Mouse (Mus musculus): ENCODE results near the gene 1700019A02Rik. TPM values are rescaled to one million over a fixed set of nuclear protein-coding genes. Genes with fewer than 3 reads are reported as not detected.

The 1700019A02Rik gene
- polyA plus RNA-seq, 1 experiment, result not detected

DNA sequence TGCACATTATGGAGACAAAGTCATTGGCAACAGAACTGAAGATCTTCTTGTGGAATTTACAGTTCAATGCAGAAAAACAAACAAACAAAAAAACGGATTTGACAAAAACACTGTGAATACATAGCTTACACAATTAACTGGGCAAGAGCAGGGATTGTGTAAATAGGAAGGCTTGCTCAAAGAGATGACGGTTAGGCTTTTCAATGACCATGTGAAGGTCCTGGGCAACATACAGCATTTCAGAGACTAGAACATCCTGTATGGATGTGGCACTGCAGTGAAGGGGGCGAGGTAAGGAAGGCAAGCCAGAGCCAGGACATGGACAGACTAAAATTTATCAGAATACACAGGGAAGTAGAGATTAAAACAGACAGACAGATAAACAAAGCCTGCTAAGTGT is 2.2 kb upstream of the 1700019A02Rik start:
- H3K4me3 ChIP-seq (replicated peaks; ENCODE audit: control insufficient read depth, low read depth, low read length), result no peak overlapping the region
- WGBS, result 49% methylated on average over 3 of the region's 3 CpGs
- no peak overlapping the region for H3K27ac ChIP-seq (ENCODE audit: control insufficient read depth, insufficient read depth, low read depth, low read length, poor library complexity)

DNA sequence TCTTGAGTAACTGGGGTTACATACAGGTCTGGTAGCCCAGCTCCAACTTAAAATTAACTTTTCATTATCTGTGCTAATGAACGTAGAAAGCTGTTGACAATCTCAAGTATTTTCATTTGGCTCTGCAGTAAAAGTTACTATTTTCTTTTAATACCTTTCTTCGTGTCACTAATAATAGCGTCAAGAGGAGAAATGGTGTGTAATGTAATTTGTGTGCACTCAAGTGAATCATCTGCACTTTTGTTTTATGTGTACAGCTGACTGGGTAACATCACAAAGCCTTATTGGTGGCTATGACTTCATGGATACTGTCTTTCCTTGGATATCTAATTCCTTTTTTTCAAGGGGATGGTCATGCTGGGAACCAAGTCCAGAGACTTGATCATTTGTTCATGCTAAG is 1.1 kb downstream of the 1700019A02Rik start:
- TF ChIP-seq CTCF (IDR thresholded peaks at IDR 0.05; ENCODE audit: control insufficient read depth, insufficient read depth, low read length), result no peak
- TF ChIP-seq POLR2A (IDR thresholded peaks at IDR 0.05; ENCODE audit: borderline replicate concordance, control insufficient read depth, low read depth, low read length), result no peak
- 84% methylated on average over 3 of the region's 3 CpGs for WGBS

More for the DNA sequence above, 2.2 kb upstream of the 1700019A02Rik start:
- H3K4me1 ChIP-seq (ENCODE audit: control insufficient read depth, insufficient read depth, low read length), result no peaks in the 10 kb centered on the region; the same call in 1 of the 2 replicates
- TF ChIP-seq CTCF (IDR thresholded peaks at IDR 0.05; ENCODE audit: control insufficient read depth, insufficient read depth, low read length) (no peak), POLR2A (IDR thresholded peaks at IDR 0.05; ENCODE audit: borderline replicate concordance, control insufficient read depth, low read depth, low read length) (no peak)

DNA sequence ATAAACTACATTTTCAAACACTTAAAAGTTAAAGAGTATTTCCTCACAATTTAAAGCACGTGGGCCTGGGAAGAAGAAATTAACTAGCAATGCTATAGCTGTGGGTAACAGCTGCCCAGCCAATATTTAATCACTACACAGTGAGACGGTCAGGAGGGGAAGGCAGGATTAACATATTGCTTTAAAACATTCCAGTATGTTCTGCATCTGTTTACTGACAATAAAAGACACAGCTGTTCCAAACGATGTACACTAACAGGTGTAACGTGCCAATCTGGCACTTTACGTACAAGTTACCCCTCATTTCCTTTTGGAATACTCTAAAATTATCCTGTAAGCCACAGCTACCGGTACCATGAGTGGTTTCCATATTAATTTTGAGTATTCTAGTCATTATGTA is 29.7 kb downstream of the 1700019A02Rik start:
- H3K4me1 ChIP-seq (ENCODE audit: control insufficient read depth, insufficient read depth, low read length), result no peaks in the 10 kb centered on the region
- H3K4me3 ChIP-seq (replicated peaks; ENCODE audit: control insufficient read depth, low read depth, low read length), result no peak overlapping the region
- 78% methylated on average over 6 of the region's 6 CpGs for WGBS
- H3K27ac ChIP-seq (ENCODE audit: control insufficient read depth, insufficient read depth, low read depth, low read length, poor library complexity), result no peak overlapping the region
- no peak for TF ChIP-seq CTCF (IDR thresholded peaks at IDR 0.05; ENCODE audit: control insufficient read depth, insufficient read depth, low read length)
- no peak for TF ChIP-seq POLR2A (IDR thresholded peaks at IDR 0.05; ENCODE audit: borderline replicate concordance, control insufficient read depth, low read depth, low read length)

More for the DNA sequence above, 1.1 kb downstream of the 1700019A02Rik start:
- Histone ChIP-seq H3K4me3 (replicated peaks; ENCODE audit: control insufficient read depth, low read depth, low read length) (no peak overlapping the region), H3K4me1 (ENCODE audit: control insufficient read depth, insufficient read depth, low read length) (no peaks in the 10 kb centered on the region; the same call in 1 of the 2 replicates), H3K27ac (ENCODE audit: control insufficient read depth, insufficient read depth, low read depth, low read length, poor library complexity) (no peak overlapping the region)

DNA sequence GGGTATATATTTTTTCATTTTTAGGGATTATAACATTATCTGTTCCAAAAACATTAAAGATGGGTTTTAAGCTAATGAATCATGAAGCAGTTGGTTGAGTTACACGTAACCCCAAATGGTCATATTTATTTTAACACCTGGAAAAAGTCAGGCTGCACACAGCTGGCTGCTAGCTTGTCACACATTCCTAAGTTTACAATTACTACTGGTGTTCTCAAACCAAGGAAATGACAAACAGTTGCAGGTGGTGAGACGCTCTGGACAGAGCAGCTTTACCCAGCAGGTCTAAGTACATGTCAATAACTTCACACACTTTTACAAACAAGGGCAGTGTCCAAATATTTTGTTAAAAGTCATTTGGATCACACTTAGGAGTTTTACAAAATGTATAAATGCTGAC is 64.4 kb downstream of the 1700019A02Rik start:
- no peak for TF ChIP-seq CTCF (IDR thresholded peaks at IDR 0.05; ENCODE audit: control insufficient read depth, insufficient read depth, low read length)
- TF ChIP-seq POLR2A (IDR thresholded peaks at IDR 0.05; ENCODE audit: borderline replicate concordance, control insufficient read depth, low read depth, low read length), result no peak
- 70% methylated on average over 2 of the region's 2 CpGs for WGBS
- Histone ChIP-seq H3K4me1 (ENCODE audit: control insufficient read depth, insufficient read depth, low read length) (no peaks in the 10 kb centered on the region), H3K27ac (ENCODE audit: control insufficient read depth, insufficient read depth, low read depth, low read length, poor library complexity) (no peak overlapping the region), H3K4me3 (replicated peaks; ENCODE audit: control insufficient read depth, low read depth, low read length) (no peak overlapping the region)

DNA sequence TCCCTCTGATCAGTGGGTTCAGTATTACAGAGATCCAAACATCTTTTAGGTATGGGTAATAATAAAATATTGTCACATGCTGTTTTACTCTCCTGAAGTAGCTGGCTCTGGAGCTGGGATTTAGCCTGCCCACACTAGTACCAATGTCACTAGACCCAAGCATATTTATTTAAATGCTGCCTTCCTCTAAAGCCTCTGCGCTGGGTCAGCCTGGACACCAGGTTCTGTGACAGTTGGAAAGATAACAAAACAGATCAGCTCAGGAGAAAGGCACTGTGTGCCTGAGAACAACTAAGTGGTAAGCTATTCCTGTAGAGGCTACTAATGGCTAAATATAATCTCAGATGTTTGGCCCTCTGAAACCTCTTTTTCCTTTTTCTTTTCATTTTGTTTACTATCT is 76.9 kb downstream of the 1700019A02Rik start:
- no peak for TF ChIP-seq CTCF (IDR thresholded peaks at IDR 0.05; ENCODE audit: control insufficient read depth, insufficient read depth, low read length)
- TF ChIP-seq POLR2A (IDR thresholded peaks at IDR 0.05; ENCODE audit: borderline replicate concordance, control insufficient read depth, low read depth, low read length), result no peak
- WGBS, result 76% methylated on average over 1 of the region's 1 CpGs
- Histone ChIP-seq H3K4me1 (ENCODE audit: control insufficient read depth, insufficient read depth, low read length) (no peaks in the 10 kb centered on the region), H3K4me3 (replicated peaks; ENCODE audit: control insufficient read depth, low read depth, low read length) (no peak overlapping the region), H3K27ac (ENCODE audit: control insufficient read depth, insufficient read depth, low read depth, low read length, poor library complexity) (no peak overlapping the region)

Other genes with a start within 250 kb of the 1700019A02Rik start
- gene 1700019D03Rik, start 167.5 kb downstream of the 1700019A02Rik start, polyA plus RNA-seq (2011; ENCODE audit: insufficient read depth, insufficient read length, low replicate concordance, missing spikeins), result 0.27 and 3.4 TPM in 2 replicates
- not detected in 2 replicates for gene Mstn, start 126.0 kb downstream of the 1700019A02Rik start, polyA plus RNA-seq (2011; ENCODE audit: insufficient read depth, insufficient read length, low replicate concordance, missing spikeins)
- 3.2 and 6.5 TPM in 2 replicates for gene Pms1, start 109.4 kb upstream of the 1700019A02Rik start, polyA plus RNA-seq (2011; ENCODE audit: insufficient read depth, insufficient read length, low replicate concordance, missing spikeins)
- 7.6 and 7.8 TPM in 2 replicates for gene Ormdl1, start 109.5 kb upstream of the 1700019A02Rik start, polyA plus RNA-seq (2011; ENCODE audit: insufficient read depth, insufficient read length, low replicate concordance, missing spikeins)
- 2.3 TPM in 1 of 2 replicates, not detected in the other for gene Gm28778, start 109.5 kb upstream of the 1700019A02Rik start, polyA plus RNA-seq (2011; ENCODE audit: insufficient read depth, insufficient read length, low replicate concordance, missing spikeins)
- 9.9 and 10.3 TPM in 2 replicates for gene Osgepl1, start 126.0 kb upstream of the 1700019A02Rik start, polyA plus RNA-seq (2011; ENCODE audit: insufficient read depth, insufficient read length, low replicate concordance, missing spikeins)
- gene Asdurf, start 165.0 kb upstream of the 1700019A02Rik start, polyA plus RNA-seq (2011; ENCODE audit: insufficient read depth, insufficient read length, low replicate concordance, missing spikeins), result not detected in 2 replicates
- gene Gm28551, start 165.0 kb upstream of the 1700019A02Rik start, polyA plus RNA-seq (2011; ENCODE audit: insufficient read depth, insufficient read length, low replicate concordance, missing spikeins), result not detected in 2 replicates
- gene Asnsd1, start 165.1 kb upstream of the 1700019A02Rik start, polyA plus RNA-seq (2011; ENCODE audit: insufficient read depth, insufficient read length, low replicate concordance, missing spikeins), result 27.7 and 45.2 TPM in 2 replicates